Mouse (Mus musculus) splenic B cell, adult 2 months (primary cell): ENCODE results near the gene Lta.

Experiments used
- DNase-seq: peaks from one replicate; pipeline ENCODE4 v3.0.0-alpha.2; 2011; ENCODE audit warnings: low read depth, low spot score
- H3K27me3 ChIP-seq: 2 replicates; pipeline ENCODE4 v1.6.1; 2012; ENCODE audit warnings: mild to moderate bottlenecking, low read length, moderate library complexity, mixed read lengths; ENCODE audit not compliant: control insufficient read depth, poor library complexity, insufficient read depth, severe bottlenecking
- H3K36me3 ChIP-seq: 2 replicates; pipeline ENCODE4 v1.6.1; 2012; ENCODE audit warnings: mild to moderate bottlenecking, low read length, moderate library complexity, mixed read lengths; ENCODE audit not compliant: control insufficient read depth, poor library complexity, insufficient read depth, severe bottlenecking

Gene Lta

GRCm38 (mm10) chr17:35155451-35155850 lies 49.7 kb downstream of the Lta start:
- peaks cover 53% of the 10 kb centered on the region for H3K36me3 ChIP-seq
- no peaks in the 10 kb centered on the region for H3K27me3 ChIP-seq
- DNase-seq = no peak

- no peaks in the 10 kb centered on the region for H3K27me3 ChIP-seq
- DNase-seq = no peak
- peaks cover 49% of the 10 kb centered on the region for H3K36me3 ChIP-seq
These were observed 50.5 kb downstream of the Lta start for GRCm38 (mm10) chr17:35154616-35155015.

DNA sequence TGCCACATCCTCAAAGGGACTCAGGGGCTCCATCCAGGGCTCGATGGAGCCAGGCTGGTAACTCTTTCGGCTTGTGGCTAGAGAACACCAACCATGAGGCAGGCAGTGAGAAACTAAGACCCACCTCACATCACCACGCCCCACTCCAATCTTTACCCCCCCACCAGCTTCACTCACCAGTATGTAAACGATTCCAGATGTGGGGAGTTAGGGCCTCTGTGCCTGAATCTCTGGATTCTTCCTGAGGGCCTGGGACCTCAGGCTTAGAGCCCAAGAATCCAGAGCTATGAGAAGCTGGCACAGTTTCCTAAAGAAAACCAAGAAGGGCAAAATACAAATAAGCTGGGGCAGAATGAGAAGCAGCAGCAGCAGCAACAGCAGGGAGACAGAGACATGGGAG lies 51.2 kb downstream of the Lta start:
- peaks cover 51% of the 10 kb centered on the region for H3K36me3 ChIP-seq
- DNase-seq = no peak
- no peaks in the 10 kb centered on the region for H3K27me3 ChIP-seq
